Mouse (Mus musculus): ENCODE measurements around the gene Trio.
"Not testable (repeated sequence)": the region's sequence is repeated elsewhere in the genome, so short reads cannot be mapped to it uniquely, and the experiment has no call there.

The Trio gene

GRCm38 (mm10) chr15:27840579-27840978 lies 185.1 kb downstream of the Trio start:
- no peak for DNase-seq (ENCODE audit: low read depth, low spot score)

GRCm38 (mm10) chr15:27840125-27840524 lies 185.5 kb downstream of the Trio start:
- no peak for DNase-seq (ENCODE audit: low read depth, low spot score)

- DNase-seq (ENCODE audit: low read depth, low spot score): no peak
Measured at GRCm38 (mm10) chr15:27831646-27832045, 194.0 kb downstream of the Trio start.

GRCm38 (mm10) chr15:27827871-27828270 lies 197.8 kb downstream of the Trio start:
- DNase-seq (ENCODE audit: low read depth, low spot score): not testable (repeated sequence)

GRCm38 (mm10) chr15:27826886-27827285 lies 198.8 kb downstream of the Trio start:
- DNase-seq (ENCODE audit: low read depth, low spot score): no peak

- DNase-seq (ENCODE audit: low read depth, low spot score): no peak
Measured at GRCm38 (mm10) chr15:27826048-27826637, 199.5 kb downstream of the Trio start.

GRCm38 (mm10) chr15:27825390-27825789 lies 200.3 kb downstream of the Trio start:
- DNase-seq (ENCODE audit: low read depth, low spot score): no peak

- no peak for DNase-seq (ENCODE audit: low read depth, low spot score)
Measured at GRCm38 (mm10) chr15:27823581-27823980, 202.1 kb downstream of the Trio start.

- DNase-seq (ENCODE audit: low read depth, low spot score): no peak
Measured at GRCm38 (mm10) chr15:27822461-27822860, 203.2 kb downstream of the Trio start.

GRCm38 (mm10) chr15:27821651-27822364 lies 203.8 kb downstream of the Trio start:
- DNase-seq (ENCODE audit: low read depth, low spot score): no peak

- DNase-seq (ENCODE audit: low read depth, low spot score): no peak
Measured at GRCm38 (mm10) chr15:27817096-27817495, 208.6 kb downstream of the Trio start.

GRCm38 (mm10) chr15:27814677-27815391 lies 210.8 kb downstream of the Trio start:
- DNase-seq (ENCODE audit: low read depth, low spot score): no peak

GRCm38 (mm10) chr15:27810793-27811488 lies 214.7 kb downstream of the Trio start:
- no peak for DNase-seq (ENCODE audit: low read depth, low spot score)

- no peak for DNase-seq (ENCODE audit: low read depth, low spot score)
Measured at GRCm38 (mm10) chr15:27810262-27810661, 215.4 kb downstream of the Trio start.

- DNase-seq (ENCODE audit: low read depth, low spot score): no peak
Measured at GRCm38 (mm10) chr15:27808596-27809276, 216.9 kb downstream of the Trio start.

GRCm38 (mm10) chr15:27806219-27806618 lies 219.4 kb downstream of the Trio start:
- no peak for DNase-seq (ENCODE audit: low read depth, low spot score)

GRCm38 (mm10) chr15:27805654-27806053 lies 220.0 kb downstream of the Trio start:
- DNase-seq (ENCODE audit: low read depth, low spot score): no peak

GRCm38 (mm10) chr15:27804447-27804846 lies 221.2 kb downstream of the Trio start:
- no peak for DNase-seq (ENCODE audit: low read depth, low spot score)

- DNase-seq (ENCODE audit: low read depth, low spot score): no peak
Measured at GRCm38 (mm10) chr15:27803568-27804345, 221.9 kb downstream of the Trio start.

GRCm38 (mm10) chr15:27802243-27802642 lies 223.4 kb downstream of the Trio start:
- no peak for DNase-seq (ENCODE audit: low read depth, low spot score)

GRCm38 (mm10) chr15:27801177-27801576 lies 224.5 kb downstream of the Trio start:
- no peak for DNase-seq (ENCODE audit: low read depth, low spot score)
